Comparison of ENCODE assay signal across 8 mouse cellular contexts in the genomic region with DNA sequence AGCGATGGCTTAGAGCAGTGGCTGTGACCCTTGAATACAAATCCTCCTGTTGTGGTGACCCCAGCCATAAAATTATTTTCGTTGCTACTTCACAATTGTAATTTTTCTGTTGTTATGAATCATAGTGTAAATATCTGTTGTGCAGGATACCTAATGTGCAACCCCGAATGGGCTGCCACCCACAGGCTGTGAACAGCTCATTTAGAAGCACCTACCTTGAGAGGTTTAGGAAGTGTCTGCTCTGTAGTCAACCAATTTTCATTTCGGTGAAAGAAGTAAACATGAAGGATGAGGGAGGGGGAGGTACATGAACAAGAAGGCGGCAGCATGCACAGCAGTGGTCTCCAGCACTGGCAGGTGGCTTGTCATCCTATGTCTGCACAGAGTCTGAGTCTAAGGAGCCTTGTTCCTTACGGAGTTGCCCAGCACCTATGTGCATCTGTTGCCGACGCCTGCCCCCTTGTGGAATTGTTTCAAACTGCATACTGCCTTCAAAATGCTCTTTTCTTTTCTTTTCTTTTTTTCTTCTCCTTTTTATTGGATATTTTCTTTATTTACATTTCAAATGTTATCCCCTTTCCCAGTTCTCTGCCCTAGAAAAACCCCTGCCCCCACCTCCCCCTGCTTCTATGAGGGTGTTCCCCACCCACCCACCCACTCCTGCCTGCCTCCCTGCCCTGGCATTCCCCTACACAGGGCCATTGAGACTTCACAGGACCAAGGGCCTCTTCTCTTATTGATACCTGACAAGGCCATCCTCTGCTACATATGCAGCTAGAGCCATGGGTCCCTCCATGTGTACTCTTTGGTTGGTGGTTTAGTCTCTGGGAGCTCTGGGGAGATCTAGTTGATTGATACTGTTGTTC. TPM values are rescaled to one million over a fixed set of nuclear protein-coding genes. Genes with fewer than 3 reads are reported as not detected.
A peak's percentile ranks its signal among the peaks of the same experiment; 100 is the strongest.
DNase-seq lines count a peak whose midpoint lies in the region; ATAC-seq lines count a peak whose summit lies in the region.
"Had no signal": no experiment of that assay in that cellular context is flagged by ENCODE, and none has a peak within 500 bp of the region (broad histone marks: within the 10 kb centered on the region; RNA-seq: fewer than 3 reads in every experiment).

No protein-coding gene starts in this region.

- peak; percentile 84 for ATAC-seq in forebrain, embryonic 12.5 days (ENCODE audit: low FRiP score)
- ATAC-seq in kidney, embryonic 15.5 days (replicated peaks; ENCODE audit: low FRiP score), result peak; percentile 73; the same call in 1 of the 2 replicates
- ATAC-seq in lung, embryonic 16.5 days (ENCODE audit: low read depth), result peak; percentile 65

- no peaks in the 10 kb centered on the region for H3K27me3 ChIP-seq in forebrain, embryonic 12.5 days
- no peaks in the 10 kb centered on the region for H3K27me3 ChIP-seq in kidney, embryonic 15.5 days
- H3K27me3 ChIP-seq in lung, embryonic 16.5 days (ENCODE audit: control insufficient read depth, insufficient read depth, low read depth, low read length), result no peaks in the 10 kb centered on the region

- H3K4me3 ChIP-seq in forebrain, embryonic 12.5 days (replicated peaks), result no peak overlapping the region
- H3K4me3 ChIP-seq in kidney, embryonic 15.5 days (replicated peaks), result no peak overlapping the region
- H3K4me3 ChIP-seq in lung, embryonic 16.5 days (ENCODE audit: low read length), result no peak overlapping the region

- H3K27ac ChIP-seq in forebrain, embryonic 12.5 days, result no peak overlapping the region
- H3K27ac ChIP-seq in kidney, embryonic 15.5 days, result no peak overlapping the region
- H3K27ac ChIP-seq in lung, embryonic 16.5 days (ENCODE audit: low read length), result no peak overlapping the region

- no peaks in the 10 kb centered on the region for H3K9me3 ChIP-seq in forebrain, embryonic 12.5 days
- no peaks in the 10 kb centered on the region for H3K9me3 ChIP-seq in kidney, embryonic 15.5 days (replicated peaks)
- no peaks in the 10 kb centered on the region for H3K9me3 ChIP-seq in lung, embryonic 16.5 days (ENCODE audit: control insufficient read depth, low read length)

- peak; percentile 82 for DNase-seq in 3T3-L1 (ENCODE audit: low read depth, low spot score)
- DNase-seq in B cell, adult 2 months, result peak; percentile 56 to 60
- peak; percentile 39 for DNase-seq in c-Kit-positive CD71-negative TER-119-negative erythroid progenitor cells, embryonic 14.5 days (ENCODE audit: low read depth)
- peak; percentile 68 for DNase-seq in retina, postnatal 1 day

- no peaks in the 10 kb centered on the region for H3K4me1 ChIP-seq in forebrain, embryonic 12.5 days
- 0 out of 2 replicates have a peak, but pooled peaks cover 5% of the 10 kb centered on the region for H3K4me1 ChIP-seq in kidney, embryonic 15.5 days
- no peaks in the 10 kb centered on the region for H3K4me1 ChIP-seq in lung, embryonic 16.5 days (replicated peaks; ENCODE audit: control insufficient read depth, insufficient read depth, low read length)

- H3K9ac ChIP-seq in forebrain, embryonic 12.5 days, result no peak overlapping the region
- no peak overlapping the region for H3K9ac ChIP-seq in kidney, embryonic 15.5 days
- no peak overlapping the region for H3K9ac ChIP-seq in lung, embryonic 16.5 days (ENCODE audit: low read length)

- WGBS in forebrain, embryonic 12.5 days, result 46% methylated on average over 8 of the region's 8 CpGs
- WGBS in kidney, embryonic 15.5 days, result 40% methylated on average over 8 of the region's 8 CpGs
- 38% methylated on average over 8 of the region's 8 CpGs for WGBS in lung, embryonic 16.5 days

- no peaks in the 10 kb centered on the region for H3K36me3 ChIP-seq in forebrain, embryonic 12.5 days (replicated peaks)
- no peaks in the 10 kb centered on the region for H3K36me3 ChIP-seq in kidney, embryonic 15.5 days
- H3K36me3 ChIP-seq in lung, embryonic 16.5 days (ENCODE audit: control insufficient read depth, insufficient read depth, low read length), result no peaks in the 10 kb centered on the region

- no peak overlapping the region for H3K4me2 ChIP-seq in forebrain, embryonic 12.5 days
- H3K4me2 ChIP-seq in kidney, embryonic 15.5 days, result no peak overlapping the region
- H3K4me2 ChIP-seq in lung, embryonic 16.5 days (ENCODE audit: low read depth, low read length), result no peak overlapping the region

RNA-seq across cellular contexts. Expression of a gene that starts 25.8 kb away (rescaled TPM):
- polyA plus RNA-seq in forebrain, embryonic 12.5 days (2016; fragmentation: Nextera tagmentation; extraction: Ambion mirVana), result 102 TPM in 2 replicates
- 173 and 175 TPM in 2 replicates for polyA plus RNA-seq in kidney, embryonic 15.5 days (2015; fragmentation: Nextera tagmentation; extraction: Ambion mirVana)
- 126 and 127 TPM in 2 replicates for polyA plus RNA-seq in lung, embryonic 16.5 days (2015; fragmentation: Nextera tagmentation; extraction: Ambion mirVana)

RNA-seq across cellular contexts. Expression of a gene that starts 29.3 kb away (rescaled TPM):
- polyA plus RNA-seq in forebrain, embryonic 12.5 days (2016; fragmentation: Nextera tagmentation; extraction: Ambion mirVana), result not detected in 2 replicates
- polyA plus RNA-seq in kidney, embryonic 15.5 days (2015; fragmentation: Nextera tagmentation; extraction: Ambion mirVana), result not detected in 2 replicates
- not detected in 2 replicates for polyA plus RNA-seq in lung, embryonic 16.5 days (2015; fragmentation: Nextera tagmentation; extraction: Ambion mirVana)
- polyA plus RNA-seq: heart, embryonic 16.5 days had no signal
